Mouse (Mus musculus): ENCODE measurements around the gene Eef1e1.
"Not testable (repeated sequence)": the region's sequence is repeated elsewhere in the genome, so short reads cannot be mapped to it uniquely, and the experiment has no call there.

GRCm38 (mm10) chr13:38618001-38618630 is 40.7 kb downstream of the Eef1e1 start:
- TF ChIP-seq POLR2A (IDR thresholded peaks at IDR 0.05; ENCODE audit: borderline replicate concordance, insufficient read depth, low read length); CTCF (IDR thresholded peaks at IDR 0.05; ENCODE audit: borderline replicate concordance, insufficient read depth, low read depth, low read length): not testable (repeated sequence)

Measured in cerebellum, adult 2 months (tissue).